Mouse (Mus musculus): ENCODE measurements around the gene Rab13. TPM values are rescaled to one million over a fixed set of nuclear protein-coding genes. Genes with fewer than 3 reads are reported as not detected.

Rab13 gene
- polyA plus RNA-seq, 1 experiment from 2014 or later, result 25.6 TPM

DNA sequence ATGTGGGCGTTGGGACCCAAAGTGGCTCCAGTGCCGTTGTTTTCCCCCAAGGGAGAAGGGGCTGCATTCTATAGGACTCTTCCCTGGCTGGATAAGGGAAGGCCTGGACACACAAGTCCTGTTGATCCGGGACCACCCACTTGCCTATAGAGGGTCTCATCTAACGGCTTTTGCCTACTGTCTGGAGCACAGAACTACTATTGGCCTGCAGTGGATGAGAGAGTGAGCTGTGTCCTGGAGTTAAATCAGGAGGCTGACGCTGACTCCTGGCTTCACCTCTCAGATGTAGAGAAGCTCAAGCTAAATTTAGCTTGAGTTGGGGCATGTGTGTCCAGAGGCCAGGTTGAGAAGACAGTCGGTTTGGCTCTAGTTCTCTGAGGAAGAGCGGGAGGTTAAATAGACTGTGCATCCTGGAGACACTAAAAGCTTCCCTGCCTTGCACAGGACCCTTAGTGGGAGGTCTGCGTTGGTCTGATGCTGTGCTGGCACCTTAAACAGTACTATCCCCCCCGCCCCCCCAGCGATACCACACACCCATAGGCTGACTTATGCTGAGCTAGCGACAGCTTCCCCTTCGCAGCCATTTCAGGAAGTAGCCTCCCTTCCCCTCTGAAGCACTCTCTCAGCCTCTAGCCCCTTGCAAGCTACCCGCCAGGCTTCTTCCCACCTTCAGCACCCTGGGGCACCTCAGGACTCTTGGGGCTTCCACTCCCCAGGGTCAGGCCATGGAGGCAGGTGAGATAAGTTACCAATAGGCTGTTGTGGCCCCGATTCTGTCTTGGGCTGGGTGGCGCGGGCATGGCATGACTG lies 52.6 kb downstream of the Rab13 start:
- H3K9me3 ChIP-seq, result no peaks in the 10 kb centered on the region
- ATAC-seq, result peak; percentile 67
- H3K27ac ChIP-seq, result peak overlapping the region; percentile 96
- peak overlapping the region; percentile 90 for H3K9ac ChIP-seq (replicated peaks)
- H3K4me1 ChIP-seq (replicated peaks), result peaks cover 21% of the 10 kb centered on the region
- H3K36me3 ChIP-seq, result peaks cover 48% of the 10 kb centered on the region
- WGBS, result 28% methylated on average over 16 of the region's 16 CpGs
- peak overlapping the region; percentile 90 for H3K4me3 ChIP-seq (replicated peaks)
- H3K4me2 ChIP-seq (replicated peaks), result peak overlapping the region; percentile 89
- no peaks in the 10 kb centered on the region for H3K27me3 ChIP-seq

DNA sequence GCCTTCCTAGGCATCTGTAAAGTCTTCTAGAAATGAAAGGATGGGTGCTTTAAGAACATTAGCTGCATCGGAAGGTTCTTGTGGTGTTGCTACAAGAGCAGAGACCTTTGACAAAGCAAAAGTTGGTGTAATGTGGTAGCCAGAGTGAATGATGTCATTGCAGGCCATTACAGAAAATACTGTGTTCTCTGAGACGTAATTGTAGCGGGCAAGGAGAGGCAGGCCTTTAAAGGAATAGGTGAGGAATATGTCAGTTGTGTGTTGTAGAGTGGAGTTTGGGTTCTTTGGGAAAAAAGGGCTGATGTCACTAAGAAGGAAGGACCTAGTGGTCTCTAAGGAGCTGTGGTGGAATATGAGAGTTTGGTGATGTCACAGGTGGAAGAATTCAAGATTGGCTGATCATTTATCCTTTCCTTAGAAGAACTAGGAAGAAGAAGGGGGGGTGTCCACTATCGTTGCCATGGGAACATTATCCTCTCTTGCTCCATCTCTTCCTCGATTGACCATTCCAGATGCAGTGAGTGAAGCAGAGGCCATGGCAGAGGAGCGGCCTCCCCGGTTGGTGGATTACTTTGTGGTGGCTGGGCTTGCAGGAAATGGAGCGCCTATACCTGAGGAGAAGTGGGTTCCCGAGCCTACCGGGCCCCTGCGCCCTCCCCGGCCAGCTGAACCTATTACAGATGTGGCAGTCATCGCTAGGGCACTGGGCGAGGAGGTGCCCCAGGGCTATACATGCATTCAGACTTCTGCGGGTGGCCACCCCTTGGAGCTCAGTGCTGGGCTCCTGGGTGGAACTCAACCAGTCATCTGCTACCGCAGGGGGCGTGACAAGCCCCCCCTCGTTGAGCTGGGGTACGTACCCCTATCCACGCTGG lies 53.6 kb downstream of the Rab13 start:
- H3K27me3 ChIP-seq, result no peaks in the 10 kb centered on the region
- H3K4me3 ChIP-seq (replicated peaks), result no peak overlapping the region
- H3K36me3 ChIP-seq, result peaks cover 46% of the 10 kb centered on the region
- H3K27ac ChIP-seq, result no peak overlapping the region
- no peaks in the 10 kb centered on the region for H3K9me3 ChIP-seq
- 89% methylated on average over 20 of the region's 20 CpGs for WGBS
- peaks cover 21% of the 10 kb centered on the region for H3K4me1 ChIP-seq (replicated peaks)
- 0 out of 2 replicates have a peak overlapping the region, but pooled peaks have one; percentile 89 for H3K4me2 ChIP-seq (replicated peaks)
- no peak overlapping the region for H3K9ac ChIP-seq (replicated peaks)
- ATAC-seq, result no peak

- Histone ChIP-seq H3K27me3 (no peaks in the 10 kb centered on the region), H3K4me2 (replicated peaks) (no peak overlapping the region), H3K9me3 (no peaks in the 10 kb centered on the region), H3K36me3 (peaks cover 46% of the 10 kb centered on the region), H3K27ac (no peak overlapping the region), H3K4me3 (replicated peaks) (no peak overlapping the region), H3K4me1 (replicated peaks) (peaks cover 21% of the 10 kb centered on the region), H3K9ac (replicated peaks) (no peak overlapping the region)
- WGBS, result 98% methylated on average over 11 of the region's 11 CpGs
- ATAC-seq, result no peak
These were observed 54.7 kb downstream of the Rab13 start for GRCm38 (mm10) chr3:90268190-90268589.

GRCm38 (mm10) chr3:90268971-90269370 lies 55.5 kb downstream of the Rab13 start:
- WGBS, result 85% methylated on average over 16 of the region's 16 CpGs
- H3K27ac ChIP-seq, result no peak overlapping the region
- ATAC-seq, result no peak

GRCm38 (mm10) chr3:90270784-90271183 lies 57.3 kb downstream of the Rab13 start:
- Histone ChIP-seq H3K27me3 (no peaks in the 10 kb centered on the region), H3K9ac (replicated peaks) (no peak overlapping the region), H3K4me3 (replicated peaks) (no peak overlapping the region), H3K4me1 (replicated peaks) (peaks cover 17% of the 10 kb centered on the region), H3K27ac (no peak overlapping the region), H3K9me3 (no peaks in the 10 kb centered on the region), H3K4me2 (replicated peaks) (no peak overlapping the region), H3K36me3 (peaks cover 59% of the 10 kb centered on the region)
- no peak for ATAC-seq
- WGBS, result 95% methylated on average over 8 of the region's 8 CpGs

More at GRCm38 (mm10) chr3:90268971-90269370, 55.5 kb downstream of the Rab13 start:
- H3K9me3 ChIP-seq, result no peaks in the 10 kb centered on the region
- no peak overlapping the region for H3K9ac ChIP-seq (replicated peaks)
- H3K4me2 ChIP-seq (replicated peaks), result no peak overlapping the region
- H3K36me3 ChIP-seq, result peaks cover 47% of the 10 kb centered on the region
- H3K27me3 ChIP-seq, result no peaks in the 10 kb centered on the region
- H3K4me1 ChIP-seq (replicated peaks), result peaks cover 21% of the 10 kb centered on the region
- no peak overlapping the region for H3K4me3 ChIP-seq (replicated peaks)

DNA sequence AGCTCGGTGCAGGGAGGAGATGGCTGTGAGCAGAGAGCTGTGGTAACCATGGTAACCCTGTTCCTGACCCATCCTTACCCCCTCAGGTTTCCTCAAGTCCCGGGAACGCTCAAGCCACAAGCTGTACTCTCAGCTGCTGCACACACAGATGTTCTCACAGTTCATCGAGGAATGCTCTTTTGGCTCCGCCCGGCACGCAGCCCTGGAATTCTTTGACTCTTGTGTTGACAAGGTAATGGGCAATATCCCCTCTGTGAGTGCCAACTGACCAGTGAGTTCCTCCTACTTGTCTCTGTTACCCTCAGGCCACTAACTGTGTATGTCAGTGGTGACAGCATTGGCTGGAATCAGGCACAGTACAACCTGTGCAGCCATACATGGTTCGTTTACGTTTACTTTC lies 58.7 kb downstream of the Rab13 start:
- Histone ChIP-seq H3K36me3 (peaks cover 73% of the 10 kb centered on the region), H3K27ac (no peak overlapping the region), H3K4me2 (replicated peaks) (no peak overlapping the region), H3K9me3 (no peaks in the 10 kb centered on the region), H3K4me1 (replicated peaks) (0 out of 2 replicates have a peak, but pooled peaks cover 3% of the 10 kb centered on the region), H3K4me3 (replicated peaks) (no peak overlapping the region), H3K9ac (replicated peaks) (no peak overlapping the region), H3K27me3 (no peaks in the 10 kb centered on the region)
- no peak for ATAC-seq
- 73% methylated on average over 9 of the region's 9 CpGs for WGBS

DNA sequence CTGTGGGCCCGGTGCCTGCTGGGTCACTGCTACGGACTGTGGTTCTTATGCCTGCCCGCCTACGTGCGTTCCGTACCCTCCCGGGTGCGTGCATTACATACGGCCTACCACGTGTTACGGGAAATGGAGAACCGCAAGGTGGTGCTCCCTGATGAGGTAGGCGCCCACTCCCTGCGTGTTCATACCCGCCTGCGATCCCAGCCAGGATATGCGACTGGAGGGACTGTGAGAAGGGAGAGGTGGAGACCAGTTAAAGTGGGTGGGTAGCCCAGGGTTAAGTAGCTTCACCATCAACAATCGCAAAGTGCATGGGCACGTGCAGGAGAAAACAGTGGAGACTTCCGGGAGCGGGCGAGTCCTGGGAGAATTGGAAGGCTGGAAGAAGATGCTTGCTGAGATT lies 60.4 kb downstream of the Rab13 start:
- Histone ChIP-seq H3K4me1 (replicated peaks) (no peaks in the 10 kb centered on the region), H3K4me2 (replicated peaks) (no peak overlapping the region), H3K27me3 (no peaks in the 10 kb centered on the region), H3K4me3 (replicated peaks) (no peak overlapping the region), H3K9ac (replicated peaks) (no peak overlapping the region), H3K36me3 (peaks cover 88% of the 10 kb centered on the region), H3K9me3 (no peaks in the 10 kb centered on the region), H3K27ac (no peak overlapping the region)
- 94% methylated on average over 22 of the region's 22 CpGs for WGBS
- ATAC-seq, result no peak

DNA sequence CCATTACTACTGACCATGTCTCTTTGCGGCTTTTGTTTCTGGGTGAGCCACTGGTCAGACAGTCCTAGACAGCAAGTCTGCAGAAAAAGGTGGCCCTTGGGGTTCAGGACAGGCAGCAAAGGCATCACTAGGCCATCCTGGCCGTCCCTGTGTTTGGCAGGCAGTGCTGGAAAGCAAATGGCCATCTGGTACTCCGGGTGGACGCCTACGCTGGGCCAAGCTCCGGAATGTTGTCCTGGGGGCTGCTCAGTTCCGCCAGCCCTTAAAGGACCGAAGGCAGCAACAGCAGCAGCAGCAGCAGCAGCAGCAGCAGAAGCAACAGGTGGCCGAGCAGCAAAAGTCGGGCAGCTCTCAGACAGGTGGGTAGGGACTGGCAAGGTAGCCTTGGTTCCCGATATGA lies 61.8 kb downstream of the Rab13 start:
- no peak overlapping the region for H3K27ac ChIP-seq
- 97% methylated on average over 11 of the region's 11 CpGs for WGBS
- no peak overlapping the region for H3K4me2 ChIP-seq (replicated peaks)
- no peaks in the 10 kb centered on the region for H3K9me3 ChIP-seq
- no peak for ATAC-seq
- H3K27me3 ChIP-seq, result no peaks in the 10 kb centered on the region
- no peak overlapping the region for H3K4me3 ChIP-seq (replicated peaks)
- H3K4me1 ChIP-seq (replicated peaks), result no peaks in the 10 kb centered on the region
- peaks cover 93% of the 10 kb centered on the region for H3K36me3 ChIP-seq
- H3K9ac ChIP-seq (replicated peaks), result no peak overlapping the region

Small RNA genes lying within 50 kb of the gene (microRNA-seq; reads per million reads assigned to microRNA genes)
- gene Mir7012, result 0.62 reads per million

Other genes with a start within 250 kb of the Rab13 start
- gene Hax1, start 214.9 kb upstream of the Rab13 start, polyA plus RNA-seq (2015; fragmentation: Nextera tagmentation; extraction: Ambion mirVana), result 139 and 148 TPM in 2 replicates
- gene 4933434E20Rik, start 162.1 kb upstream of the Rab13 start, polyA plus RNA-seq (2015; fragmentation: Nextera tagmentation; extraction: Ambion mirVana), result 241 and 251 TPM in 2 replicates
- 169 and 170 TPM in 2 replicates for gene Ubap2l, start 161.1 kb upstream of the Rab13 start, polyA plus RNA-seq (2015; fragmentation: Nextera tagmentation; extraction: Ambion mirVana)
- 396 and 421 TPM in 2 replicates for gene Tpm3, start 141.0 kb upstream of the Rab13 start, polyA plus RNA-seq (2015; fragmentation: Nextera tagmentation; extraction: Ambion mirVana)
- 0.34 and 0.45 TPM in 2 replicates for gene Nup210l, start 109.6 kb upstream of the Rab13 start, polyA plus RNA-seq (2015; fragmentation: Nextera tagmentation; extraction: Ambion mirVana)
- 1,033 and 1,129 TPM in 2 replicates for gene Rps27, start within 50 bp of the Rab13 start, polyA plus RNA-seq (2015; fragmentation: Nextera tagmentation; extraction: Ambion mirVana)
- gene Jtb, start 17.9 kb downstream of the Rab13 start, polyA plus RNA-seq (2015; fragmentation: Nextera tagmentation; extraction: Ambion mirVana), result 90.2 and 97.6 TPM in 2 replicates
- gene Creb3l4, start 29.8 kb downstream of the Rab13 start, polyA plus RNA-seq (2015; fragmentation: Nextera tagmentation; extraction: Ambion mirVana), result 3.3 and 3.4 TPM in 2 replicates
- 57.0 and 60.9 TPM in 2 replicates for gene Slc39a1, start 34.5 kb downstream of the Rab13 start, polyA plus RNA-seq (2015; fragmentation: Nextera tagmentation; extraction: Ambion mirVana)
- gene Crtc2, start 40.5 kb downstream of the Rab13 start, polyA plus RNA-seq (2015; fragmentation: Nextera tagmentation; extraction: Ambion mirVana), result 16.9 and 21.4 TPM in 2 replicates
- gene Dennd4b, start 51.5 kb downstream of the Rab13 start, polyA plus RNA-seq (2015; fragmentation: Nextera tagmentation; extraction: Ambion mirVana), result 5.9 and 6.6 TPM in 2 replicates
- 15.1 and 16.0 TPM in 2 replicates for gene Gatad2b, start 79.5 kb downstream of the Rab13 start, polyA plus RNA-seq (2015; fragmentation: Nextera tagmentation; extraction: Ambion mirVana)
- gene Slc27a3, start 176.2 kb downstream of the Rab13 start, polyA plus RNA-seq (2015; fragmentation: Nextera tagmentation; extraction: Ambion mirVana), result 20.2 and 21.8 TPM in 2 replicates
- 29.1 and 32.6 TPM in 2 replicates for gene Ints3, start 219.9 kb downstream of the Rab13 start, polyA plus RNA-seq (2015; fragmentation: Nextera tagmentation; extraction: Ambion mirVana)

Data from midbrain, embryonic 13.5 days (tissue).